Mouse (Mus musculus) natural killer cell, adult 2 months (primary cell): ENCODE results near the gene Gsdma3.

Experiments
- DNase-seq, 2 experiments: peaks; one replicate each; pipeline ENCODE4 v3.0.0; 2022; ENCODE audit warnings: low spot score in 2 of 2

Gsdma3 gene

GRCm38 (mm10) chr11:98625611-98626410 lies at the start of gene Gsdma3, which contains the start of gene Gm12355:
Gene Gsdma3 (plus strand): TSS chr11:98626360.
Gene Gm12355 (minus strand): TSS chr11:98625661.
- no peak for DNase-seq

GRCm38 (mm10) chr11:98577776-98578175 lies 48.4 kb upstream of the Gsdma3 start:
- DNase-seq, result no peak

GRCm38 (mm10) chr11:98580301-98581121 lies 45.6 kb upstream of the Gsdma3 start:
- DNase-seq, result no peak

- DNase-seq, result no peak
These were observed 44.7 kb upstream of the Gsdma3 start for GRCm38 (mm10) chr11:98581286-98582029.

GRCm38 (mm10) chr11:98582030-98582388 lies 44.2 kb upstream of the Gsdma3 start:
- DNase-seq, result no peak

- no peak for DNase-seq
These were observed 43.5 kb upstream of the Gsdma3 start for GRCm38 (mm10) chr11:98582551-98583264.

GRCm38 (mm10) chr11:98583265-98583552 lies 43.0 kb upstream of the Gsdma3 start:
- no peak for DNase-seq

GRCm38 (mm10) chr11:98583571-98583970 lies 42.6 kb upstream of the Gsdma3 start:
- DNase-seq, result no peak

GRCm38 (mm10) chr11:98584146-98584545 lies 42.0 kb upstream of the Gsdma3 start:
- DNase-seq, result no peak

GRCm38 (mm10) chr11:98584629-98585177 lies 41.5 kb upstream of the Gsdma3 start:
- DNase-seq, result no peak

GRCm38 (mm10) chr11:98586087-98586891 lies 39.9 kb upstream of the Gsdma3 start:
- DNase-seq, result no peak

GRCm38 (mm10) chr11:98586892-98587563 lies 39.1 kb upstream of the Gsdma3 start, which contains the start of gene Ormdl3:
Gene Ormdl3 (minus strand): TSS chr11:98587368.
- peak; percentile 93 to 95 for DNase-seq

- DNase-seq, result no peak
These were observed 38.2 kb upstream of the Gsdma3 start for GRCm38 (mm10) chr11:98587684-98588546.

- no peak for DNase-seq
These were observed 37.3 kb upstream of the Gsdma3 start for GRCm38 (mm10) chr11:98588833-98589281.

- no peak for DNase-seq
These were observed 36.9 kb upstream of the Gsdma3 start for GRCm38 (mm10) chr11:98589306-98589705.

- DNase-seq, result no peak
These were observed 35.4 kb upstream of the Gsdma3 start for GRCm38 (mm10) chr11:98590548-98591445.

- no peak for DNase-seq
These were observed 31.1 kb upstream of the Gsdma3 start for GRCm38 (mm10) chr11:98595021-98595420.

- no peak for DNase-seq
These were observed 30.7 kb upstream of the Gsdma3 start for GRCm38 (mm10) chr11:98595473-98595872.
